Mouse (Mus musculus): Measurements from ENCODE around the gene Rftn1. TPM values are rescaled to one million over a fixed set of nuclear protein-coding genes. Genes with fewer than 3 reads are reported as not detected.

The Rftn1 gene
- total RNA-seq (2021): 1 to 10 TPM; 8.4 to 9.4 TPM
- long read RNA-seq, experiment 1, full-length matches to known transcripts: 11 of 13 reads
- long read RNA-seq, experiment 1, partial matches to known transcripts: 1 of 13 reads
- long read RNA-seq, experiment 1, other reads (novel, unspliced or antisense): 1 of 13 reads
- long read RNA-seq, experiment 2, full-length matches to known transcripts: 6 of 7 reads
- long read RNA-seq, experiment 2, partial matches to known transcripts: 0 of 7 reads
- long read RNA-seq, experiment 2, other reads (novel, unspliced or antisense): 1 of 7 reads

- Histone ChIP-seq H3K4me3 (peak within 1 kb of the TSS; percentile 69), H3K27ac (0 out of 2 replicates have a peak within 1 kb of the TSS, but pooled peaks have one; percentile 28)
- intact Hi-C loops (cut with DNase I): loop anchor here (5.0 kb wide), 1 partner anchor 238 kb away; no protein-coding TSS in a partner anchor
- TF ChIP-seq CTCF (IDR thresholded peaks at IDR 0.05): no peak
- peak; percentile 32 to 48 for DNase-seq (ENCODE audit: extremely low spot score in 1 of 2, low spot score in 2 of 2)
Observed at GRCm38 (mm10) chr17:50190131-50191015, at the start of gene Rftn1. Gene Rftn1, minus strand, starts transcription at chr17:50190674.

- H3K4me3 ChIP-seq: no peak overlapping the region
- H3K27ac ChIP-seq: no peak overlapping the region
- peak in 1 of 2 experiments; percentile 4 for DNase-seq (ENCODE audit: extremely low spot score in 1 of 2, low spot score in 2 of 2)
- intact Hi-C loops (cut with DNase I): loop anchor here (1.0 kb wide), 3 partner anchors 270 to 303 kb away; no protein-coding TSS in a partner anchor
- TF ChIP-seq CTCF (IDR thresholded peaks at IDR 0.05): no peak
Observed at GRCm38 (mm10) chr17:50237818-50238610, 47.5 kb upstream of the Rftn1 start.

DNA sequence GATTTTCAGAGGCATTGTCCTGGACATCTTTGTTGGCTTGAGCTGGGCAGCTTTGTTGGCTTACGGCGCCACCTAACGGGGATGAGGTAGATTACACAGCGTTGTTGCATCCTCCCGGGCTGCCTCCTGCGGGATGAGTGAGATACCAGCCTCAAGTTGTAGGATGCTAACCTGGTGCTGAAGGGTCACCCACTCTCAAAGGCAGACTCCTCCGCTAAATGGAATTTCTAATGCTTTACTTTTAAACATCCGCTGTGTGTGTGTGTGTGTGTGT lies 46.9 kb upstream of the Rftn1 start:
- peak; percentile 84 to 89 for DNase-seq (ENCODE audit: extremely low spot score in 1 of 2, low spot score in 2 of 2)
- peak; percentile 96 for TF ChIP-seq CTCF (IDR thresholded peaks at IDR 0.05)
- intact Hi-C loops (cut with DNase I): loop anchor here (1.0 kb wide), 3 partner anchors 269 to 302 kb away; no protein-coding TSS in a partner anchor
- Histone ChIP-seq H3K27ac (no peak overlapping the region), H3K4me3 (no peak overlapping the region)

DNA sequence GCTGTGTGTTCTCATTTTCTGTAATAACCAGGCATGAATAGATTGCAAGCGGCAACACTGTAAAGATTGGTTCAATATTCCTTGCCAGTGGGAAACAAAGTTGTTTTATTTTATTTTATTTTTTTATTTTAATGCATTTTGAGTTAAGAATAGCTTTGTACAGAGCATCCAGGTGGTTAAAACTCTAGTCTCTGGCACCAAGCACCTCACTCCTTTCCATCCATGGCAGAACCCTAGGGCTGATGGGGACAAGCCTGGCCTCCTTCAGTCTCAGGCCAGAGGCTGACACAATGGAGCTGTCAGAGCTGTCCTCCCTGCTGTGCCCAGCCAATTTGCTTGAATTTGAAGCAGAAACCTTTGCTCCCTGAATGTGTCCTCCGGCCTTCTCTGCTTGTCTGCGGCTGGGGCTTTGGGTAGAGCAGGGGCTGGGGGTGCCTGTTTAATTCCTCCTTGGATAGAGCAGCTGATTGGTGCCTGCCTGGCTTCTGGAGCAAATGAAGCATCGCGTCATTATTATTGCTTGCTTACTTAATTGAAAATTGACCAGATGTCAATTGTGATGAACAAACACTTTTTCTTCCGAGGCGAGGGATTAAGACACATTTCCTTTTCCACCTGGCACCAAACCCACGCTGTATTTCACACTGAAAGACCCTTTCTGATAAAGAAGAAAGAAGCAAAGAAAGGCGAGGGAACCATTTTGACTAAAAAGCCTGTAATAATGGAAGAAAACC lies 46.4 kb upstream of the Rftn1 start:
- DNase-seq (ENCODE audit: extremely low spot score in 1 of 2, low spot score in 2 of 2): no peak
- Histone ChIP-seq H3K27ac (no peak overlapping the region), H3K4me3 (no peak overlapping the region)
- TF ChIP-seq CTCF (IDR thresholded peaks at IDR 0.05): no peak
- intact Hi-C loops (cut with DNase I): loop anchor here (1.0 kb wide), 3 partner anchors 269 to 302 kb away; no protein-coding TSS in a partner anchor

- no peak for DNase-seq (ENCODE audit: extremely low spot score in 1 of 2, low spot score in 2 of 2)
- Histone ChIP-seq H3K27ac (no peak overlapping the region), H3K4me3 (no peak overlapping the region)
- no peak for TF ChIP-seq CTCF (IDR thresholded peaks at IDR 0.05)
- intact Hi-C loops (cut with DNase I): no loop called here
Observed at GRCm38 (mm10) chr17:50235943-50236701, 45.6 kb upstream of the Rftn1 start.

DNA sequence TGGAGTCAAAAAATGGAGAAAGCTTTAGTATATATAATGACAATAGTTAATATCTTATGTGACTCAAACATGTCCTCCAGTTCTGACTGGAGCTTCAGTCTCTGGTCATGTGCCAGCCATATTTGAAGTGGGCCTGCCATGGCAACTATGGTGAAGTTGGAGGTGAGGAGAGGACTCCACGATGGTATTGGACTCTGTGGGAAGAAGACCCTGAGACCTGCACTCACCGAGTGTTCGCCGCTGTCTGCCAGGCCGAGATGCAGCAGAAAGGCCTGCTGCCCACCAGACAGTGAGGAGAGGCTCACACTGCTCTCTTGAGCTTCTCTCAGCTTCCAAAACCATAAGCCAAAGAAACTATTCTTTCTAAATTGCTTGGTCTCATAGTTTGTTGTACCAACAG lies 43.5 kb upstream of the Rftn1 start:
- no peak for TF ChIP-seq CTCF (IDR thresholded peaks at IDR 0.05)
- Histone ChIP-seq H3K4me3 (no peak overlapping the region), H3K27ac (no peak overlapping the region)
- intact Hi-C loops (cut with DNase I): no loop called here
- DNase-seq (ENCODE audit: extremely low spot score in 1 of 2, low spot score in 2 of 2): no peak

- no peak overlapping the region for H3K27ac ChIP-seq
- H3K4me3 ChIP-seq: no peak overlapping the region
- DNase-seq (ENCODE audit: extremely low spot score in 1 of 2, low spot score in 2 of 2): no peak
- intact Hi-C loops (cut with DNase I): no loop called here
- no peak for TF ChIP-seq CTCF (IDR thresholded peaks at IDR 0.05)
Observed at GRCm38 (mm10) chr17:50232821-50233220, 42.3 kb upstream of the Rftn1 start.

DNA sequence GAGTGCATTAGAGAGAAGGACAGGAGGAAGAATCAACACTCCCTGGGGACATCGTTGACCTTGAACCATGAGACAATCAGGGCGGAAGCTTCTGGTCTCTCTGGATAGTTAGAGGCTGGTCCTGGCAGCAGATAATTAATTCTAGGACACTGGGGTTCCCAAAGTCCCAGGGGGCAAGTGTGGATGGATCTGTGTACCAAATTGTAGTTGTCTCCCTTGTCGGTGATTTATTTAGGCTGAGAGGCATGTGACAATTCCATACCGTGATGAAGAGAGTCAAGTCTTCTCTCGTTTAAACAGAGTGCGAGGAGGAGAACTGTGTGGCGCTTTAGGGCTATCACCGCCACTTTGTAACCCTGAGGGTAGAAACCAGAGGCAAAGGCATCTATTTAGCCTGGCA lies 40.7 kb upstream of the Rftn1 start:
- no peak for TF ChIP-seq CTCF (IDR thresholded peaks at IDR 0.05)
- intact Hi-C loops (cut with DNase I): no loop called here
- no peak for DNase-seq (ENCODE audit: extremely low spot score in 1 of 2, low spot score in 2 of 2)

GRCm38 (mm10) chr17:50229534-50229933 lies 39.1 kb upstream of the Rftn1 start:
- TF ChIP-seq CTCF (IDR thresholded peaks at IDR 0.05): no peak
- intact Hi-C loops (cut with DNase I): no loop called here
- no peak overlapping the region for H3K27ac ChIP-seq
- no peak for DNase-seq (ENCODE audit: extremely low spot score in 1 of 2, low spot score in 2 of 2)
- no peak overlapping the region for H3K4me3 ChIP-seq

More for the DNA sequence above, 40.7 kb upstream of the Rftn1 start:
- no peak overlapping the region for H3K4me3 ChIP-seq
- H3K27ac ChIP-seq: no peak overlapping the region

DNA sequence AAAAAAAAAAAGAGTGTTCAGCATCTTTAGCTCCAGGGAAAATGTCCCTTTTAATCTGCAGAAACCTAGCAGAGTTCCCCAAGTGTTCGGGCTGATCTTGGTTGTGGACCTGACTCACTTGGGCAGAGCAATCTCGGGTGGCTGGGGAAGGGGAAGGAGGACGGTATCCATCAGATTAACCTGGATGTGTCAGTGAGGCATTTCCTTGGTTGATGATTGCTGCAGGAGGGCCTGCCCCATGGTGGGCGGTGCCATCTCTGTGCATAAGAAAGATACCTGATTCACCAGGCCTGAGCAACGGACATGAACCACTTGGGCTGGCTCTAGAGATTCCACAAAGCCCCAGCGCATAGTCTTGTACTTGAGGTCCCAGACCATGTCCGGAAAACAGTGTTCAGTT lies 36.9 kb upstream of the Rftn1 start:
- no peak for DNase-seq (ENCODE audit: extremely low spot score in 1 of 2, low spot score in 2 of 2)
- no peak for TF ChIP-seq CTCF (IDR thresholded peaks at IDR 0.05)
- intact Hi-C loops (cut with DNase I): no loop called here
- Histone ChIP-seq H3K4me3 (no peak overlapping the region), H3K27ac (no peak overlapping the region)

Data from left cerebral cortex, adult 2 months (tissue).